Mouse (Mus musculus): ENCODE measurements at regions not wholly inside any gene's neighbourhood (a gene's known extent, or its start where the extent isn't known, plus 50 kb on each side); places are given as distances from the start of the nearest gene placed in this dataset.

DNA sequence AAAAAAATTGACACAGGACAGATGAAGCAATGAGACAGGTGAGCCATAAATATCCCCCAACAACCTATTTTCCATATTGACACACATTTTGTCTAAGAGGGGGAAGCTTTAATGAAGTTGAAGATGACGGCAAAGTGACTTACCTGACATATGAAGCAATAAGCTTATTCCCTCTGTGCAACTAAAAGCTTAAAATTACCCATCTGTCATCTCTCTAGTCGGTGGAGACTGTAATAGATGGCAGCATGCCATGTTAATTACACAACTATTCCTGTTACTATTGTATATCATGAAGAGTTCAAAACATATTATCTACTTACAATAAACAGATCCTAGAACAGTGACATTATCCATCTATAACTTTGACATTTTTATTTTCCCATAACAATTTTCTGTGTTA is 818.0 kb downstream of the Sis start:
- ATAC-seq (ENCODE audit: insufficient read depth) = no peak
- 43% methylated on average over 2 of the region's 2 CpGs for WGBS

More for the DNA sequence above, 818.0 kb downstream of the Sis start:
- DNase-seq = peak; percentile 1
- no peak for TF ChIP-seq CTCF (IDR thresholded peaks at IDR 0.05; ENCODE audit: low read depth)
- no peak overlapping the region for H3K27ac ChIP-seq (ENCODE audit: low read depth)
- H3K4me3 ChIP-seq (ENCODE audit: low read depth, low read length) = no peak overlapping the region
- H3K9me3 ChIP-seq (ENCODE audit: low read depth, low read length) = no peaks in the 10 kb centered on the region
- H3K36me3 ChIP-seq (ENCODE audit: insufficient read depth) = no peaks in the 10 kb centered on the region
- no peaks in the 10 kb centered on the region for H3K4me1 ChIP-seq (ENCODE audit: insufficient read depth)
- H3K27me3 ChIP-seq (ENCODE audit: insufficient read depth, low read length) = no peaks in the 10 kb centered on the region
- no peak overlapping the region for H3K9ac ChIP-seq
- H3K4me2 ChIP-seq = no peak overlapping the region

Measured in lung, embryonic 14.5 days (tissue).